Mouse (Mus musculus) embryonic fibroblast, embryonic 13.5 days (primary cell): ENCODE data around the gene Phf19.

Source experiments
- CTCF ChIP-seq: IDR thresholded peaks from 2 replicates; pipeline ENCODE4 v1.5.1; 2011; ENCODE audit warnings: mild to moderate bottlenecking, control low read depth, low read length, moderate library complexity, borderline replicate concordance; ENCODE audit not compliant: insufficient read depth
- POLR2A ChIP-seq: IDR thresholded peaks from 2 replicates; pipeline ENCODE4 v1.6.1; 2011; ENCODE audit warnings: low read depth, mild to moderate bottlenecking, control low read depth, low read length, moderate library complexity

DNA sequence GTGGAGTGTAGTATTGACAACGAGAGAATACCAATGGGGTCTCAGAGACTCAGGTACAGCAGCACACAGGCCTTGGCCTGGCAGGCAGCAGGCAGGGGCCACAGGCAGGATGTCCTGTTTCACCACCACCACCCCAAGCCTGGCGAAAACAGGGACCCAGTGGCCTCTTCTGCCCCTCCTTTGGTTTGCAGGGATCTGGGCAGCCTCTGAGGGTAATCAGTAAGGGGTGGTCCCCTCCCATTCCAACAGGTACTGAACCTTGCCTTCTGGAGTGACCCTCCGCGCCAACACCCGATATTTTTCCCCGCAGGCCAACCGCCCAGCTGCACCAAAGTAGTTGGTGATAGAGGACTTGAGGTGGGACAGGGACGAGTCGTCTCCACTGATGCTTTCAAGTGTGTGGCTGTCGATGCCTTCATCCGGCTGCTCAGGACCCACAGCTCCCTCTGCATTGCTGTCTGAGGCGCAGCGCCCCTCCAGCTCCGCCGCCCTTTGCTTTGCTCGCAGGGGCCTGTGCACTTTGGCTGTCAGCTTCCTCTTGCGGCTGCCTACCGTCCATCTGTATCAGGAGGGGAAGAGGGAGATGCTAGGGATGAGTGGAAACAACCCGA lies 18.2 kb downstream of the Phf19 start:
- TF ChIP-seq CTCF (no peak), POLR2A (no peak)
